Mouse (Mus musculus): ENCODE measurements at regions not wholly inside any gene's neighbourhood (a gene's known extent, or its start where the extent isn't known, plus 50 kb on each side); places are given as distances from the start of the nearest gene placed in this dataset.

DNA sequence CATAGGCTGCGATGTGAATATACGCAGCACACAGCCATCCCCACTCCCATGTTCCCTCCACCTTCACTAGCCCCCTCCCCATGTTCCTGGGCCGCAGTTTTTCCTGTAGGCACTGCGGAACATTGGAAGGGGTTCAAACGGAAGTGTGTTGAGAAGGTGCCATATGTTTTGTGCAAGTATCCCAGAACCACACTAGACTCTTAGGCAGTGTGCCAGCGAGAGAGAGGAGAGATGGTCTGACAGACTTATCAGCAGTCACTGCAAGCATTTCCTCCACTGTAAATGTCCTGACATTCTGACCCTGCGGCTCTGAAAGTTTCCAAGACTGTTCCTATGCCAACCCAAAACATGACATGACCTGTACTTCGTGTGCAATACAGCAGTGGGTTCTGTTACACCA, 272.7 kb downstream of the Cog6 start:
- H3K9me3 ChIP-seq (replicated peaks) = peaks cover 33% of the 10 kb centered on the region
- H3K27me3 ChIP-seq (ENCODE audit: insufficient read depth, low read length) = no peaks in the 10 kb centered on the region
- ATAC-seq (ENCODE audit: extremely low read depth, insufficient number of reproducible peaks, low FRiP score, poor library complexity, severe bottlenecking) (no peak), DNase-seq (ENCODE audit: low spot score) (no peak)
- H3K4me3 ChIP-seq (ENCODE audit: low read depth, low read length) = no peak overlapping the region
- H3K4me1 ChIP-seq (ENCODE audit: insufficient read depth, low read depth, low read length) = no peaks in the 10 kb centered on the region
- H3K36me3 ChIP-seq (replicated peaks) = no peaks in the 10 kb centered on the region
- TF ChIP-seq TAL1 (conservative IDR thresholded peaks at IDR 0.05; ENCODE audit: low read depth, low read length) (no peak), CTCF (IDR thresholded peaks at IDR 0.05; ENCODE audit: low read depth, low read length) (no peak), GATA1 (IDR thresholded peaks at IDR 0.05; ENCODE audit: borderline replicate concordance, low read length) (no peak), POLR2AphosphoS5 (IDR thresholded peaks at IDR 0.05; ENCODE audit: insufficient replicate concordance, low read depth, low read length) (no peak), GATA2 (IDR thresholded peaks at IDR 0.05; ENCODE audit: borderline replicate concordance, low read depth, low read length) (no peak)

DNA sequence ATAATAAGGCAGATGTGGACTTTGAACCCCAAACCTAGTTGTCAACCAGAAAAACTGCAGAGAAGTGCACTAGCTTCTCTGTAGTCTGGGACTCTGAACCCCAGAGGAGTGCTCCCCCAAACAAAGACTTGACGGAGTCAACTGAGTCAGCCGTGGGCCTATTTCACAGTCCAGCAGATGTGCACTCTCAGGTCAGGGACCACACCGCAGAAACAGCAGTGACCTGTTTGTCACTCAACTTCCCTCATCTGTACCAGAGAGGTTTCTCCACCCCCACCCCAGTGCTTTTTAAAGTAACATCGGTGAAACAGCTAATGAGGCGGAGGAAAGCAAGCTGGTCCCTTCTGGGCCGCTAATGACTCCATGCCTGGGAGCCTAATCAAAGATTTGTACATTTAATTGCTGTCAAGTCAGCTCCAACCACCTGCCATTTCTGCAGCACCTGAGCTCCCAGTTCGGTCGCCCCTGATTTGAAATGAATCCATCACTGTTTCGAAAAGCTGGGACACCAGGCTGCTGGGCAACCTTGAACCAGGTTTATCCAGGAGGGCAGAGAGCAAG, 276.5 kb downstream of the Cog6 start:
- ATAC-seq (ENCODE audit: extremely low read depth, insufficient number of reproducible peaks, low FRiP score, poor library complexity, severe bottlenecking) = no peak
- H3K27me3 ChIP-seq (ENCODE audit: insufficient read depth, low read length) = no peaks in the 10 kb centered on the region
- peaks cover 39% of the 10 kb centered on the region for H3K9me3 ChIP-seq (replicated peaks)
- no peaks in the 10 kb centered on the region for H3K4me1 ChIP-seq (ENCODE audit: insufficient read depth, low read depth, low read length)
- DNase-seq (ENCODE audit: low spot score) = no peak
- TF ChIP-seq TAL1 (conservative IDR thresholded peaks at IDR 0.05; ENCODE audit: low read depth, low read length) (no peak), CTCF (IDR thresholded peaks at IDR 0.05; ENCODE audit: low read depth, low read length) (no peak), POLR2AphosphoS5 (IDR thresholded peaks at IDR 0.05; ENCODE audit: insufficient replicate concordance, low read depth, low read length) (no peak), GATA2 (IDR thresholded peaks at IDR 0.05; ENCODE audit: borderline replicate concordance, low read depth, low read length) (no peak), GATA1 (IDR thresholded peaks at IDR 0.05; ENCODE audit: borderline replicate concordance, low read length) (no peak)
- no peak overlapping the region for H3K4me3 ChIP-seq (ENCODE audit: low read depth, low read length)
- no peaks in the 10 kb centered on the region for H3K36me3 ChIP-seq (replicated peaks)

DNA sequence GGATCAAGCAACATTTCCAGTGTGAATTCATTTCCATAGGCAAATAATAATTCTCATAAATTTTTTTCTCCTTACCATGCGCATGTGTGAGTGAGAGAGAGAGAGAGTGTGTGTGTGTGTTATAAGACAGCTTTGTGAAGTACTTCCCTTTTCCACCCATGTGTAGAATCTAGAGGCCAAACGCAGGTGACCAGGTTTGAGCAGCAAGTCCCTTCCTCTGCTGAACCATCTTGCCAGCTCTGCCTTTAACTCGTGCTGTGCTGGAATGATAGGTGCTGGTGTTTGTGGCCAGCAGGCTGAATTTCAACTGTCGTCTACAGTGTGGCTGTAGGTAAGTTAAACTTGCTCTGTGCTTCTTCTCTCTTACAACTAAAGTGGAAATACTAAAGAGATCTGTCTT, 277.5 kb downstream of the Cog6 start:
- Histone ChIP-seq H3K4me1 (ENCODE audit: insufficient read depth, low read depth, low read length) (no peaks in the 10 kb centered on the region), H3K36me3 (replicated peaks) (no peaks in the 10 kb centered on the region), H3K9me3 (replicated peaks) (peaks cover 40% of the 10 kb centered on the region), H3K4me3 (ENCODE audit: low read depth, low read length) (no peak overlapping the region), H3K27me3 (ENCODE audit: insufficient read depth, low read length) (no peaks in the 10 kb centered on the region)
- DNase-seq (ENCODE audit: low spot score) (no peak), ATAC-seq (ENCODE audit: extremely low read depth, insufficient number of reproducible peaks, low FRiP score, poor library complexity, severe bottlenecking) (no peak)
- TF ChIP-seq POLR2AphosphoS5 (IDR thresholded peaks at IDR 0.05; ENCODE audit: insufficient replicate concordance, low read depth, low read length) (no peak), TAL1 (conservative IDR thresholded peaks at IDR 0.05; ENCODE audit: low read depth, low read length) (no peak), GATA2 (IDR thresholded peaks at IDR 0.05; ENCODE audit: borderline replicate concordance, low read depth, low read length) (no peak), GATA1 (IDR thresholded peaks at IDR 0.05; ENCODE audit: borderline replicate concordance, low read length) (no peak), CTCF (IDR thresholded peaks at IDR 0.05; ENCODE audit: low read depth, low read length) (no peak)

DNA sequence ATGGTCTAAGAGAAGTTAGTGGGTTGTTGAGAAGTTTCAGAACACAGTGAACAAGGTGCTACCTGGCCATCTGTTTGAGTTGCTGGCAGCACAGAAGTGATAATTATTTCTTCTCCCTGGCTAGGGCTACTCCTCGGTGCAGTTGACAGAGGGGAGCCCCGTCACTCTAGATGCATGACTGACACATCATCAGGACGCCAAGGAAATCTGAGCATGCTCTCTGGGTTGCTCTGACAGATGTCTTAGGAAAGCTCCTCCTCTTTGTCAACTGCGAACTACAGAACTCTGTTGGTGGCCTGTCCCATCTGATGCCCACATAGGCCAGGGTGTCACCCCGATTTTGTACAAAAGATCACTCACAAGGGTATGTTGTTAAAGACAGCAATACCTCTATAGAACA, 278.7 kb downstream of the Cog6 start:
- ATAC-seq (ENCODE audit: extremely low read depth, insufficient number of reproducible peaks, low FRiP score, poor library complexity, severe bottlenecking) (no peak), DNase-seq (ENCODE audit: low spot score) (no peak)
- peaks cover 41% of the 10 kb centered on the region for H3K9me3 ChIP-seq (replicated peaks)
- H3K4me1 ChIP-seq (ENCODE audit: insufficient read depth, low read depth, low read length) = no peaks in the 10 kb centered on the region
- no peak overlapping the region for H3K4me3 ChIP-seq (ENCODE audit: low read depth, low read length)
- H3K27me3 ChIP-seq (ENCODE audit: insufficient read depth, low read length) = no peaks in the 10 kb centered on the region
- TF ChIP-seq TAL1 (conservative IDR thresholded peaks at IDR 0.05; ENCODE audit: low read depth, low read length) (no peak), GATA1 (IDR thresholded peaks at IDR 0.05; ENCODE audit: borderline replicate concordance, low read length) (no peak), CTCF (IDR thresholded peaks at IDR 0.05; ENCODE audit: low read depth, low read length) (no peak), GATA2 (IDR thresholded peaks at IDR 0.05; ENCODE audit: borderline replicate concordance, low read depth, low read length) (no peak), POLR2AphosphoS5 (IDR thresholded peaks at IDR 0.05; ENCODE audit: insufficient replicate concordance, low read depth, low read length) (no peak)
- H3K36me3 ChIP-seq (replicated peaks) = no peaks in the 10 kb centered on the region

DNA sequence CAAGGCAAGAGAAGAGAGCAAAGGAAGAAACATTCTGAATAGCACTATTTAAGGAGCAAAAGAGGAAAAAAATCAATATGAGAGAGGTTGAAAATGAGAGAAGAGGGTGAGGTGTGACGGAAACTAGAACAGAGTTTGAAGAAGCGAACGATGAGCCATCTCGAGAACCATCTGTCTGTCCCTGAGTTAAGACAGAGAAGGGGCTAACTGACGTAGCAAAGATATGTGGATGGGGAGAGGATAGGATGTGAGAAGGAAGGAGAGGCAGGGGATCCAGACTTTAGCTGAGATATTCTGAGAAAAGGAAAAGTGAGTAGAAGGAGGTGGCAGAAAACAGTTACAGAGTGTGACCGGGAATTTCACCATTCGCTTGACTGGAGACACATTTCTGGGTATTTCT, 281.1 kb downstream of the Cog6 start:
- H3K36me3 ChIP-seq (replicated peaks) = no peaks in the 10 kb centered on the region
- ATAC-seq (ENCODE audit: extremely low read depth, insufficient number of reproducible peaks, low FRiP score, poor library complexity, severe bottlenecking) (no peak), DNase-seq (ENCODE audit: low spot score) (no peak)
- no peak overlapping the region for H3K4me3 ChIP-seq (ENCODE audit: low read depth, low read length)
- no peaks in the 10 kb centered on the region for H3K27me3 ChIP-seq (ENCODE audit: insufficient read depth, low read length)
- no peaks in the 10 kb centered on the region for H3K4me1 ChIP-seq (ENCODE audit: insufficient read depth, low read depth, low read length)
- no peak for TF ChIP-seq POLR2AphosphoS5 (IDR thresholded peaks at IDR 0.05; ENCODE audit: insufficient replicate concordance, low read depth, low read length)
- no peak for TF ChIP-seq CTCF (IDR thresholded peaks at IDR 0.05; ENCODE audit: low read depth, low read length)
- TF ChIP-seq GATA1 (IDR thresholded peaks at IDR 0.05; ENCODE audit: borderline replicate concordance, low read length) = no peak
- TF ChIP-seq GATA2 (IDR thresholded peaks at IDR 0.05; ENCODE audit: borderline replicate concordance, low read depth, low read length) = no peak
- TF ChIP-seq TAL1 (conservative IDR thresholded peaks at IDR 0.05; ENCODE audit: low read depth, low read length) = no peak
- peaks cover 49% of the 10 kb centered on the region for H3K9me3 ChIP-seq (replicated peaks)

DNA sequence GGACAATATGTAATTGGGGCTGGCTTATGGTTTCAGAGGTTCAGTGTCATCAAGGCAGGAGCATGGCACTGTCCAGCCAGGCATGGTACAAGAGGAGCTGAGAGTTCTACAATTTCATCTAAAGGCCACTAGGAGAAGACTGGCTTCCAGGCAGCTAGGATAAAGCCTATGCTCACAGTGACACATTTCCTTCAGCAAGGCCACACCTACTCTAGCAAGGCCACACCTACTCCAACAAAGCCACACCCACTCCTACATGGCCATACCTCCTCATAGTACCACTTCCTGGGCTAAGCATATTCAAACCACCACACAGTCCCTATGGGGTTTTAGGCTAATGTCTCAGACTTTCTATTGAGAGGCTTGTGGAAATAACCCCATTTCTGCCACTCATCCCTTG, 285.1 kb downstream of the Cog6 start:
- DNase-seq (ENCODE audit: low spot score) (no peak), ATAC-seq (ENCODE audit: extremely low read depth, insufficient number of reproducible peaks, low FRiP score, poor library complexity, severe bottlenecking) (no peak)
- Histone ChIP-seq H3K4me3 (ENCODE audit: low read depth, low read length) (no peak overlapping the region), H3K36me3 (replicated peaks) (no peaks in the 10 kb centered on the region), H3K27me3 (ENCODE audit: insufficient read depth, low read length) (no peaks in the 10 kb centered on the region), H3K4me1 (ENCODE audit: insufficient read depth, low read depth, low read length) (no peaks in the 10 kb centered on the region), H3K9me3 (replicated peaks) (peaks cover 60% of the 10 kb centered on the region)
- TF ChIP-seq TAL1 (conservative IDR thresholded peaks at IDR 0.05; ENCODE audit: low read depth, low read length) (no peak), GATA1 (IDR thresholded peaks at IDR 0.05; ENCODE audit: borderline replicate concordance, low read length) (no peak), CTCF (IDR thresholded peaks at IDR 0.05; ENCODE audit: low read depth, low read length) (no peak), POLR2AphosphoS5 (IDR thresholded peaks at IDR 0.05; ENCODE audit: insufficient replicate concordance, low read depth, low read length) (no peak), GATA2 (IDR thresholded peaks at IDR 0.05; ENCODE audit: borderline replicate concordance, low read depth, low read length) (no peak)
